Mouse (Mus musculus) intestine, embryonic 16.5 days (tissue): ENCODE measurements at regions not wholly inside any gene's neighbourhood (a gene's known extent, or its start where the extent isn't known, plus 50 kb on each side); places are given as distances from the start of the nearest gene placed in this dataset.

Experiments used
- ATAC-seq: fragments of 200-750 bp; cut with Nextera tagmentation; 2 replicates; pipeline ENCODE4 v1.8.0; 2017; ENCODE audit warnings: moderate TSS enrichment, moderate library complexity
- H3K27ac ChIP-seq: fragments of 300-500 bp; sonication (generic); 2 replicates; pipeline ENCODE4 v1.5.1; 2014; ENCODE audit warnings: mild to moderate bottlenecking, low read length
- H3K27me3 ChIP-seq: fragments of 300-500 bp; sonication (generic); replicated peaks from 2 replicates; pipeline ENCODE4 v1.6.1; 2014; ENCODE audit warnings: low read length, control low read depth, mixed read lengths; ENCODE audit not compliant: control insufficient read depth, insufficient read depth
- H3K36me3 ChIP-seq: fragments of 300-500 bp; sonication (generic); 2 replicates; pipeline ENCODE4 v1.6.1; 2014; ENCODE audit warnings: low read length, control low read depth; ENCODE audit not compliant: control insufficient read depth, insufficient read depth
- H3K4me1 ChIP-seq: fragments of 300-500 bp; sonication (generic); 2 replicates; pipeline ENCODE4 v1.6.1; 2014; ENCODE audit warnings: low read length, control low read depth, mixed read lengths; ENCODE audit not compliant: control insufficient read depth, insufficient read depth
- H3K4me2 ChIP-seq: fragments of 300-500 bp; sonication (generic); 2 replicates; pipeline ENCODE4 v1.6.1; 2014; ENCODE audit warnings: low read depth, low read length, control low read depth
- H3K4me3 ChIP-seq: fragments of 300-500 bp; sonication (generic); 2 replicates; pipeline ENCODE4 v1.5.1; 2014; ENCODE audit warnings: mild to moderate bottlenecking, low read length
- H3K9ac ChIP-seq: fragments of 300-500 bp; sonication (generic); 2 replicates; pipeline ENCODE4 v1.6.1; 2014; ENCODE audit warnings: low read depth, low read length
- H3K9me3 ChIP-seq: fragments of 300-500 bp; sonication (generic); 2 replicates; pipeline ENCODE4 v1.6.1; 2016; ENCODE audit warnings: low read length, control low read depth; ENCODE audit not compliant: control insufficient read depth
- whole genome bisulfite sequencing: fragments of 180-500 bp; shearing (Covaris S2); extraction: QIAGEN DNeasy Blood & Tissue Kit; methylation state at CpG from one replicate; pipeline ENCODE4 v1.1.7; 2014; 5-methylcytosine and 5-hydroxymethylcytosine counted together

DNA sequence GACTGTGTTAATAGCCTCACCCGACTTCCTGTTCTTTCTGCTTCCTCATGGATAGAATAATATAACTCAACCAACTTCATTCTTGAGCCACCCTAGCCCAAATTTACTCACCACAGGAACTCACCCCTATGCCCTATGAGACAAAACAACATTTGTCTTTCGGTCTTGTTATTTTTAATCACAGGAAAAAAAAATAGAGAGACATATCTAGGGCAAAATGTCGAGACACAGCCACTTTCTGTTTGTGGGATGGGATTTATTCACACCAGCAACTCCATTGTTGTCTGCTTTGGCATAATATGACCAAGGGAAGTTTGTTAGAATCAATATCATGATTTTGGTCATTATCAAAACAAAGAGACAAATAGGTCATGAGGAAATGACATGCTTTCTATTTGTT, 1102.4 kb upstream of the Pcdh20 start:
- H3K4me3 ChIP-seq, result no peak overlapping the region
- ATAC-seq, result no peak
- no peaks in the 10 kb centered on the region for H3K27me3 ChIP-seq
- 77% methylated on average over 3 of the region's 3 CpGs for WGBS
- no peaks in the 10 kb centered on the region for H3K36me3 ChIP-seq
- no peaks in the 10 kb centered on the region for H3K9me3 ChIP-seq
- no peak overlapping the region for H3K4me2 ChIP-seq
- H3K27ac ChIP-seq, result no peak overlapping the region
- no peaks in the 10 kb centered on the region for H3K4me1 ChIP-seq
- H3K9ac ChIP-seq, result no peak overlapping the region

- no peak overlapping the region for H3K27ac ChIP-seq
- no peaks in the 10 kb centered on the region for H3K4me1 ChIP-seq
- no peaks in the 10 kb centered on the region for H3K36me3 ChIP-seq
- H3K9ac ChIP-seq, result no peak overlapping the region
- no peaks in the 10 kb centered on the region for H3K27me3 ChIP-seq
- WGBS, result 36% methylated on average over 1 of the region's 1 CpGs
- ATAC-seq, result no peak
- no peak overlapping the region for H3K4me3 ChIP-seq
- H3K9me3 ChIP-seq, result no peaks in the 10 kb centered on the region
- H3K4me2 ChIP-seq, result no peak overlapping the region
Observed at GRCm38 (mm10) chr14:89571703-89572102, 1100.5 kb upstream of the Pcdh20 start.

DNA sequence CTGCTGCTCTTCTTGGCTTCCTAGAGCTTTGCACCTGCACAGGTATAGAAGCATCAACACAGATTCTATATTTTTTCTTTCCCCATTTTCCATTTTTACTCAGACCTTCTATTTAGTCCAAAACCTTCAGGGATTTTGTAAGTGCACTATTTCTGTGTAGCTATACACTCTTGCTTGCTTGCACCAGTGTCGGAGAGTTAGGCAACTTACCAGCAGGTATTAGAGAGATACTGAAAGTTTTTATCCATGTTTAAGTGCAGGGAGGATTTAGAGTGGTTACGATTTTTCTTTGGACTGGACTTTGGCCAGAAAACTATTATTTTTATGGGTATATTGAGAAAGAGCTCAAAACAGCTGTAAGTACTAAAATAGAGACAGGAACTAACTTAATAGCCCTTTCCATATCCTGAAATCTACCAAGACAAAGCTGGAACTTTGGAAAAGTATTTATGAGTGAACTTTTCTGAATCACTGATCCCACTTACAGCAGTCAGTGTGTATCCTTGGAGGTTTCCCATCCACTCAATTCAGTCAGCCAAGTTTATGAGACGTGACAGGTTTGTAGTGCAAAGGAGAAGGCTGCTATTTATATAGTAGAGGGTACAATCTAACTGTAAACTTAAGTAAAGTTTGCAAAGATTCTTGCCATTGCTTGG, 1088.8 kb upstream of the Pcdh20 start:
- H3K4me3 ChIP-seq, result no peak overlapping the region
- peak; percentile 76 for ATAC-seq
- no peak overlapping the region for H3K4me2 ChIP-seq
- WGBS, result 39% methylated on average over 3 of the region's 3 CpGs
- H3K27ac ChIP-seq, result no peak overlapping the region
- H3K4me1 ChIP-seq, result no peaks in the 10 kb centered on the region; the same call in 1 of the 2 replicates
- H3K27me3 ChIP-seq, result no peaks in the 10 kb centered on the region
- no peaks in the 10 kb centered on the region for H3K9me3 ChIP-seq
- no peaks in the 10 kb centered on the region for H3K36me3 ChIP-seq
- no peak overlapping the region for H3K9ac ChIP-seq

DNA sequence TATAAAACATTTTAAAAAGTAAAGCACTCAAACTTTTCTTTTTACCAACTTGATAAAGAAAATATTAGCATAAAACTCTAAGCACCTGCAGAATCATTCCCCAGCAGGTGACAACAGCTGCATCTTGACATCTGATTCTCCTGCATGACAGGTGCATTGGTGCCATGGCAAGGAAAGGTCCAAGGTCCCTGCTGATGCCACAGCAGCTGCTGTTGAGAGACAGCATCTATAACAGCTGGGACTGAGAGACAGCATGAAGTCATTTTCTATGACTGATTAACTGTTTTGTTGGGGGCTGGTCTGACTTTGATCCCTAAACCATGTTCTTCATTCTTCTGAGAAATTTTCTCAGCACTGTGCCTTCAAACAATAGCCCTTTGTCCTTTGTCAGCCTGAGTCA, 1086.1 kb upstream of the Pcdh20 start:
- no peaks in the 10 kb centered on the region for H3K9me3 ChIP-seq
- no peaks in the 10 kb centered on the region; the same call in 1 of the 2 replicates for H3K4me1 ChIP-seq
- no peaks in the 10 kb centered on the region for H3K27me3 ChIP-seq
- H3K36me3 ChIP-seq, result no peaks in the 10 kb centered on the region
- H3K4me3 ChIP-seq, result no peak overlapping the region
- H3K4me2 ChIP-seq, result no peak overlapping the region
- no peak for ATAC-seq
- no peak overlapping the region for H3K27ac ChIP-seq
- H3K9ac ChIP-seq, result no peak overlapping the region

DNA sequence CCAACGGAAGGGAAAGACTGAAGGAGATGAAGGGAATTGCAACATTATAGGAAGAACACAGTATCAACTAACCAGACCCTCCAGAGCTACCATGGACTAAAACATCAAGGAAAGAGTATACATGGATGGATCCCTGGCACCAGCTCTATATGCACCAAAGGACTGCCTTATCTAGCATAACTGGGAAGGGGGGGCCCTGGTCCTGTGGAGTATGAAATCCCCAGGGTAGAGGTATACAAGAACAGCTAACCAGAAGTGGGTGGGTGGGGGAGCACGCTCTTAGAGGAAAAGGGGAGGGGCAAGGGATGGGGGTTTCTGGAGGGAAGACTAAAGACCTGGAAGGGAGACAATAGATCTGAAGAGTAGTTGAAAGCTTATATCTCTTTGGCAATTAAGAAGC, 1085.0 kb upstream of the Pcdh20 start:
- no peak overlapping the region for H3K27ac ChIP-seq
- H3K36me3 ChIP-seq, result no peaks in the 10 kb centered on the region
- H3K4me2 ChIP-seq, result no peak overlapping the region
- H3K4me1 ChIP-seq, result no peaks in the 10 kb centered on the region; the same call in 1 of the 2 replicates
- H3K9me3 ChIP-seq, result no peaks in the 10 kb centered on the region
- H3K4me3 ChIP-seq, result no peak overlapping the region
- no peaks in the 10 kb centered on the region for H3K27me3 ChIP-seq
- WGBS, result 64% methylated on average over 2 of the region's 2 CpGs
- H3K9ac ChIP-seq, result no peak overlapping the region
- no peak for ATAC-seq

- no peaks in the 10 kb centered on the region for H3K4me1 ChIP-seq
- H3K27ac ChIP-seq, result no peak overlapping the region
- 79% methylated on average over 3 of the region's 3 CpGs for WGBS
- no peak for ATAC-seq
- H3K36me3 ChIP-seq, result no peaks in the 10 kb centered on the region
- H3K4me2 ChIP-seq, result no peak overlapping the region
- H3K27me3 ChIP-seq, result no peaks in the 10 kb centered on the region
- H3K9me3 ChIP-seq, result no peaks in the 10 kb centered on the region
- no peak overlapping the region for H3K9ac ChIP-seq
- no peak overlapping the region for H3K4me3 ChIP-seq
Observed at GRCm38 (mm10) chr14:89554127-89554526, 1082.9 kb upstream of the Pcdh20 start.
